In the genomic region with DNA sequence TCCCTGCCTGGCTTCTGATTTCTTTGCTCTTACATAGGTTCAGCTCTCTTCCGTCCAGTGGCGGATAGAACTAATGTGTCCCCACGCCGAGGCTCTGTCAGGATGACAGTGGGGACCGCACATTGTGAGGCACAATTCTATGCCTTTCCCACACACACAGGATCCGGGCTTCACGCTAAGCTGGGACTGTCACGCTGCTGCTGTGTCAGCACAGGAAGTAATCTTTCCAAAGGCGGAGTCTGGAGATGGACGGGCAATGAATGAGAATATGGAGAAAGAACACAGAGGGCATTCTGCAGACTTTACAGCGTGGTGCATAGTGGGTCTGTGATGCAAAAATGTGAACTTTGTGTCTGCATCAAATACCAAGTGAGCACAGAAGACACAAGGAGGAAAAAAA, we compare ENCODE assay signal across 8 mouse cellular contexts.
DNase-seq lines count a peak whose midpoint lies in the region; ATAC-seq and TF ChIP-seq lines count a peak whose summit lies in the region.
"Had no signal": no experiment of that assay in that cellular context is flagged by ENCODE, and none has a peak within 500 bp of the region (broad histone marks: within the 10 kb centered on the region; RNA-seq: fewer than 3 reads in every experiment).

No protein-coding gene starts in this region.

- H3K4me3 ChIP-seq in forebrain, postnatal 0 days (ENCODE audit: low read depth, low read length) = no peak overlapping the region
- peak overlapping the region; percentile 28 for H3K4me3 ChIP-seq in limb, embryonic 10.5 days

- no peak overlapping the region for H3K9ac ChIP-seq in forebrain, postnatal 0 days

- H3K27ac ChIP-seq in forebrain, postnatal 0 days (ENCODE audit: low read depth, low read length) = peak overlapping the region; percentile 57; the same call in 1 of the 2 replicates
- H3K27ac ChIP-seq in limb, embryonic 10.5 days = peak overlapping the region; percentile 93

- TF ChIP-seq CTCF in forebrain, postnatal 0 days (IDR thresholded peaks at IDR 0.05; ENCODE audit: low read depth) = no peak

- WGBS in forebrain, postnatal 0 days = 44% methylated on average over 11 of the region's 11 CpGs
- 20% methylated on average over 11 of the region's 11 CpGs for WGBS in limb, embryonic 10.5 days

- no peak overlapping the region for H3K4me2 ChIP-seq in forebrain, postnatal 0 days (ENCODE audit: low read depth)

- no peak for ATAC-seq in forebrain, postnatal 0 days
- ATAC-seq in megakaryocyte progenitor cell, adult 5-6 weeks (replicated peaks; ENCODE audit: poor library complexity) = no peak

- DNase-seq in right cerebral cortex, postnatal 10 days (ENCODE audit: low spot score in 2 of 2) = peak; percentile 55 to 56
- no peak for DNase-seq in right cerebral cortex, postnatal 14 days
- no peak for DNase-seq in forebrain, postnatal 0 days
- DNase-seq in limb, embryonic 10.5 days (ENCODE audit: low spot score) = peak; percentile 65
- no peak for DNase-seq in retina, embryonic 14.5 days (ENCODE audit: low spot score)
- no peak for DNase-seq in ovary, postnatal 36 days (ENCODE audit: low spot score)
- DNase-seq: cerebellum, adult 8-10 months had no signal

- H3K27me3 ChIP-seq in forebrain, postnatal 0 days (ENCODE audit: insufficient read depth, low read length) = no peaks in the 10 kb centered on the region
- no peaks in the 10 kb centered on the region for H3K27me3 ChIP-seq in limb, embryonic 10.5 days (ENCODE audit: low read depth, poor library complexity, severe bottlenecking)

- H3K36me3 ChIP-seq in forebrain, postnatal 0 days (ENCODE audit: insufficient read depth) = no peaks in the 10 kb centered on the region
- peaks cover 11% of the 10 kb centered on the region for H3K36me3 ChIP-seq in limb, embryonic 10.5 days

- H3K9me3 ChIP-seq in forebrain, postnatal 0 days (ENCODE audit: low read length) = no peaks in the 10 kb centered on the region
- no peaks in the 10 kb centered on the region for H3K9me3 ChIP-seq in limb, embryonic 10.5 days (replicated peaks)

- H3K4me1 ChIP-seq in forebrain, postnatal 0 days (ENCODE audit: insufficient read depth) = peaks cover 42% of the 10 kb centered on the region
- peaks cover 98% of the 10 kb centered on the region for H3K4me1 ChIP-seq in limb, embryonic 10.5 days

Comparison
In these comparisons a context has a peak if more than half of its experiments do, and no peak if none do; other contexts are left out.
1. DNase-seq: peak in right cerebral cortex, postnatal 10 days (2 of 2) and limb, embryonic 10.5 days (single experiment); none in right cerebral cortex, postnatal 14 days (single experiment), forebrain, postnatal 0 days (single experiment), retina, embryonic 14.5 days (single experiment) and ovary, postnatal 36 days (single experiment).